Mouse (Mus musculus) MEL (cell line): ENCODE data around the gene Gm14190. TPM values are rescaled to one million over a fixed set of nuclear protein-coding genes. Genes with fewer than 3 reads are reported as not detected.
"Not testable (repeated sequence)": the region's sequence is repeated elsewhere in the genome, so short reads cannot be mapped to it uniquely, and the experiment has no call there.

Source experiments
- DNase-seq: peaks from one replicate; pipeline ENCODE4 v3.0.0; 2011; ENCODE audit warnings: low read depth, low spot score
- H3K27ac ChIP-seq: 2 replicates; pipeline ENCODE4 v1.5.1; 2012; ENCODE audit warnings: low read depth, mild to moderate bottlenecking, control low read depth, low read length, moderate library complexity; ENCODE audit not compliant: control insufficient read depth
- H3K27me3 ChIP-seq, 2 experiments: fragments of 150-350 bp in 1 of 2; sonication (generic) in 1 of 2; 2 replicates each; pipeline ENCODE4 v1.6.1; 2012; ENCODE audit warnings: low read length in 2 of 2, mild to moderate bottlenecking in 2 of 2, improper control_type of control experiment in 1 of 2, moderate library complexity in 1 of 2; ENCODE audit not compliant: insufficient read depth in 2 of 2, control insufficient read depth in 1 of 2
- H3K36me3 ChIP-seq, 2 experiments: 2 replicates each; pipeline ENCODE4 v1.6.1; 2012 to 2014; ENCODE audit warnings: low read length in 2 of 2, improper control_type of control experiment in 1 of 2, inconsistent platforms in 1 of 2, mild to moderate bottlenecking in 1 of 2; ENCODE audit not compliant: insufficient read depth in 2 of 2, control insufficient read depth in 1 of 2
- H3K4me1 ChIP-seq, 2 experiments: fragments of 150-350 bp in 1 of 2; sonication (generic) in 1 of 2; 2 replicates each; pipeline ENCODE4 v1.6.1; 2012; ENCODE audit warnings: low read length in 2 of 2, improper control_type of control experiment in 1 of 2, mild to moderate bottlenecking in 1 of 2; ENCODE audit not compliant: insufficient read depth in 2 of 2, control insufficient read depth in 1 of 2
- H3K4me3 ChIP-seq, 2 experiments: fragments of 150-350 bp in 1 of 2; sonication (generic) in 1 of 2; 2 replicates each; pipeline ENCODE4 v1.5.1; 2012; ENCODE audit warnings: low read depth in 2 of 2, low read length in 2 of 2, mild to moderate bottlenecking in 2 of 2, moderate library complexity in 2 of 2, control low read depth in 1 of 2, improper control_type of control experiment in 1 of 2; ENCODE audit not compliant: control insufficient read depth in 1 of 2, insufficient read depth in 1 of 2
- H3K79me2 ChIP-seq: 2 replicates; pipeline ENCODE4 v1.6.1; 2012; ENCODE audit warnings: mild to moderate bottlenecking, low read length, moderate library complexity; ENCODE audit not compliant: control insufficient read depth, poor library complexity, insufficient read depth
- H3K9ac ChIP-seq: 2 replicates; pipeline ENCODE4 v1.6.1; 2012; ENCODE audit warnings: low read depth, mild to moderate bottlenecking, control low read depth, low read length, moderate library complexity; ENCODE audit not compliant: control insufficient read depth, poor library complexity, severe bottlenecking
- H3K9me3 ChIP-seq: fragments of 150-350 bp; sonication (generic); replicated peaks from 2 replicates; pipeline ENCODE4 v1.6.1; 2012; ENCODE audit warnings: mild to moderate bottlenecking, low read length, improper control_type of control experiment, moderate library complexity; ENCODE audit not compliant: insufficient read depth
- CHD1 ChIP-seq: IDR thresholded peaks from 2 replicates; pipeline ENCODE4 v1.6.1; 2012; ENCODE audit warnings: low read depth, mild to moderate bottlenecking, inconsistent platforms, low read length, improper control_type of control experiment
- E2F4 ChIP-seq: IDR thresholded peaks from 2 replicates; pipeline ENCODE4 v1.6.1; 2011; ENCODE audit warnings: low read depth, low read length, improper control_type of control experiment, borderline replicate concordance
- ELF1 ChIP-seq: IDR thresholded peaks from 2 replicates; pipeline ENCODE4 v1.6.1; 2014; ENCODE audit warnings: low read depth, mild to moderate bottlenecking, inconsistent platforms, low read length, improper control_type of control experiment, moderate library complexity
- GABPA ChIP-seq: IDR thresholded peaks from 2 replicates; pipeline ENCODE4 v1.6.1; 2012; ENCODE audit warnings: low read depth, mild to moderate bottlenecking, inconsistent platforms, low read length, improper control_type of control experiment, moderate library complexity
- HCFC1 ChIP-seq: IDR thresholded peaks from 2 replicates; pipeline ENCODE4 v1.6.1; 2012; ENCODE audit warnings: low read depth, mild to moderate bottlenecking, inconsistent platforms, low read length, improper control_type of control experiment, moderate library complexity
- JUND ChIP-seq: IDR thresholded peaks from 2 replicates; pipeline ENCODE4 v1.6.1; 2011; ENCODE audit warnings: low read depth, mild to moderate bottlenecking, improper control_type of control experiment, low read length
- MAX ChIP-seq: IDR thresholded peaks from 2 replicates; pipeline ENCODE4 v1.6.1; 2011; ENCODE audit warnings: low read length, improper control_type of control experiment
- MYC ChIP-seq: IDR thresholded peaks from 2 replicates; pipeline ENCODE4 v1.6.1; 2011; ENCODE audit warnings: low read depth, mild to moderate bottlenecking, low read length, improper control_type of control experiment, moderate library complexity
- NRF1 ChIP-seq: IDR thresholded peaks from 2 replicates; pipeline ENCODE4 v1.6.1; 2014; ENCODE audit warnings: low read depth, mild to moderate bottlenecking, inconsistent platforms, low read length, improper control_type of control experiment, moderate library complexity; ENCODE audit not compliant: poor library complexity, insufficient read depth, severe bottlenecking
- POLR2A ChIP-seq, 2 experiments: IDR thresholded peaks; 2 replicates each; pipeline ENCODE4 v1.6.1; 2011 to 2012; ENCODE audit warnings: low read length in 2 of 2, mild to moderate bottlenecking in 2 of 2, control low read depth in 1 of 2, improper control_type of control experiment in 1 of 2, low read depth in 1 of 2, moderate library complexity in 1 of 2; ENCODE audit not compliant: control insufficient read depth in 1 of 2, insufficient read depth in 1 of 2, poor library complexity in 1 of 2
- POLR2AphosphoS5 ChIP-seq: IDR thresholded peaks from 2 replicates; pipeline ENCODE4 v1.6.1; 2012; ENCODE audit warnings: low read depth, borderline replicate concordance, mild to moderate bottlenecking, inconsistent platforms, low read length, moderate library complexity, mixed read lengths
- TCF12 ChIP-seq: IDR thresholded peaks from 2 replicates; pipeline ENCODE4 v1.6.1; 2014; ENCODE audit warnings: low read depth, mild to moderate bottlenecking, inconsistent platforms, low read length, improper control_type of control experiment, moderate library complexity
- USF1 ChIP-seq: IDR thresholded peaks from 2 replicates; pipeline ENCODE4 v1.6.1; 2014; ENCODE audit warnings: low read depth, mild to moderate bottlenecking, inconsistent platforms, low read length, improper control_type of control experiment, moderate library complexity
- ZC3H11A ChIP-seq: IDR thresholded peaks from 2 replicates; pipeline ENCODE4 v1.6.1; 2012; ENCODE audit warnings: low read depth, mild to moderate bottlenecking, inconsistent platforms, low read length, improper control_type of control experiment
- polyA plus RNA-seq, 2 experiments: library from polyadenylated mRNA; stranded (reverse) in 1 of 2; unstranded in 1 of 2; fragments of >175 nt in 1 of 2; fragments of >200 nt in 1 of 2; gene quantifications; 2 replicates each; pipeline versions ENCODE4 v1.2.1 to v1.2.4; 2012; ENCODE audit warnings: low replicate concordance in 2 of 2, low read depth in 1 of 2; ENCODE audit not compliant: insufficient read length in 2 of 2, insufficient read depth in 1 of 2, missing spikeins in 1 of 2
- total RNA-seq: library from RNA; depleted of rRNA; stranded (reverse); fragments of 300-350 nt; gene quantifications from 2 replicates; pipeline ENCODE4 v1.2.3, GENCODE M21; 2012

The Gm14190 gene
- total and polyA plus RNA-seq, 3 experiments: not detected

- no peak for DNase-seq
- Histone ChIP-seq H3K4me1 (no peaks in the 10 kb centered on the region), H3K9ac (no peak within 1 kb of the TSS), H3K36me3 (no peaks in the 10 kb centered on the region), H3K27me3 (no peaks in the 10 kb centered on the region), H3K4me3 (no peak within 1 kb of the TSS), H3K79me2 (no peaks in the 10 kb centered on the region), H3K27ac (no peak within 1 kb of the TSS), H3K9me3 (no peaks in the 10 kb centered on the region)
- no peak for TF ChIP-seq CHD1
- TF ChIP-seq USF1: no peak
- no peak for TF ChIP-seq JUND
Observed at GRCm38 (mm10) chr11:99650136-99650535, 40.4 kb downstream of the Gm14190 start, which contains the start of gene Gm11555. Gene Gm11555 (minus strand): TSS chr11:99650236.

DNA sequence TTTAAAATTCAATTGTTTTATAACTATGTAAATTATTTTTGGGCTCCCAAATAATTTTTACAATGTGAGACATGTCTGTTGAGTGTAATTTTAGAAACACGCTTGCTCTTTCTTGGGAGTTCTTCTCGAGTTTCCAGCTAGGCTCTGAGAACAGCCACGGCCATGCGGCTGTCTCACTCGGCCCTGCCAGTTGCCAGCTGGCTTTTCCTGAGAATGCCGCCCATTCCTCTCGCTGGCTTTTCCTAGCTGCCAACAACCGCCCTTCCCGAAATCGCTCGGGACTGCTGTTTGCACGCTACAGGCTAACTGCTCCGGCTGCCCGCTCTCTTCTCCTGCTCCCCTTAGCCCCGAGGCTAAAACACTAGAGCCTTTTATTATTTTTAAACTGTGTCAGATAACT is 44.1 kb downstream of the Gm14190 start:
- DNase-seq: no peak
- no peaks in the 10 kb centered on the region for H3K36me3 ChIP-seq
- H3K4me3 ChIP-seq: no peak overlapping the region
- H3K4me1 ChIP-seq: no peaks in the 10 kb centered on the region
- H3K79me2 ChIP-seq: no peaks in the 10 kb centered on the region
- no peaks in the 10 kb centered on the region; the same call in 1 of the 2 replicates for H3K9me3 ChIP-seq
- no peaks in the 10 kb centered on the region for H3K27me3 ChIP-seq
- H3K27ac ChIP-seq: no peak overlapping the region
- no peak for TF ChIP-seq GABPA
- no peak for TF ChIP-seq TCF12
- no peak for TF ChIP-seq MYC
- no peak for TF ChIP-seq JUND
- TF ChIP-seq POLR2A (IDR thresholded peaks at IDR 0.05; ENCODE audit: control insufficient read depth in 1 of 2, insufficient read depth in 1 of 2, low read depth in 1 of 2, low read length in 2 of 2, poor library complexity in 1 of 2): no peak
- no peak for TF ChIP-seq ZC3H11A
- no peak for TF ChIP-seq MAX
- TF ChIP-seq CHD1: no peak
- TF ChIP-seq ELF1: no peak
- no peak for TF ChIP-seq HCFC1
- TF ChIP-seq POLR2AphosphoS5: no peak
- no peak overlapping the region for H3K9ac ChIP-seq

DNA sequence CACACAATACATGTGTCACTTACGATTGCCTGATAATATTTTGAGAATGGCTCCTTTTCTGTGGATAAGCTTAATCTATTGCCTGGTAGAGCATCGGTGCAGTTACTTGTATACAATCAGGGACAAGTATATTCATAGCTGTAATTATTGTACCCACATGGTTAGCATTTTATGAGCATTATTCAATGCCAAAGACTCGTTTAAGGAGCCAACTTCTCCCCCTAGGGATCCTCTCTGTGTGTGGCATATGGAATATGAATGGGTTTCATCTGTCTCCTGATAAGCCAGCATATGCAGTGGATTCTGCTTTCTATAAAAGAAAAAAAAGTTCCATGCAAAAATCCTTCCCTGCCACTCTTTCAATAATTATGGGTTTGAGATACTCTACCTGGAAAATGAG is 46.2 kb downstream of the Gm14190 start:
- no peaks in the 10 kb centered on the region for H3K27me3 ChIP-seq
- no peaks in the 10 kb centered on the region for H3K4me1 ChIP-seq
- TF ChIP-seq MYC (no peak), NRF1 (no peak), E2F4 (no peak)
- H3K9ac ChIP-seq: no peak overlapping the region
- H3K79me2 ChIP-seq: no peaks in the 10 kb centered on the region
- H3K27ac ChIP-seq: no peak overlapping the region
- H3K36me3 ChIP-seq: no peaks in the 10 kb centered on the region
- no peaks in the 10 kb centered on the region; the same call in 1 of the 2 replicates for H3K9me3 ChIP-seq
- DNase-seq: no peak
- no peak overlapping the region for H3K4me3 ChIP-seq

- DNase-seq: not testable (repeated sequence)
Observed at GRCm38 (mm10) chr11:99643635-99644139, 46.9 kb downstream of the Gm14190 start, which contains the start of gene Krtap4-7. Gene Krtap4-7 (minus strand): TSS chr11:99644089.

More at GRCm38 (mm10) chr11:99643635-99644139, 46.9 kb downstream of the Gm14190 start, which contains the start of gene Krtap4-7:
- H3K4me1 ChIP-seq, H3K27ac ChIP-seq, H3K9ac ChIP-seq, H3K27me3 ChIP-seq, H3K79me2 ChIP-seq, H3K9me3 ChIP-seq, H3K36me3 ChIP-seq, H3K4me3 ChIP-seq: not testable (repeated sequence)
